Mouse (Mus musculus) forebrain, embryonic 11.5 days (tissue): ENCODE measurements around the gene Cp. TPM values are rescaled to one million over a fixed set of nuclear protein-coding genes. Genes with fewer than 3 reads are reported as not detected.
"Not testable (repeated sequence)": the region's sequence is repeated elsewhere in the genome, so short reads cannot be mapped to it uniquely, and the experiment has no call there.

ENCODE experiments used
- ATAC-seq: fragments of 200-750 bp; cut with Nextera tagmentation; replicated peaks from 2 replicates; pipeline ENCODE4 v1.8.0; 2017; ENCODE audit warnings: moderate TSS enrichment; ENCODE audit not compliant: low FRiP score
- DNase-seq: peaks from one replicate; pipeline ENCODE4 v3.0.0-alpha.2; 2017; ENCODE audit warnings: low spot score
- H3K27ac ChIP-seq: fragments of 300-500 bp; sonication (generic); 2 replicates; pipeline ENCODE4 v1.5.1; 2014; ENCODE audit warnings: low read depth, low read length
- H3K27me3 ChIP-seq: fragments of 300-500 bp; sonication (generic); 2 replicates; pipeline ENCODE4 v1.6.1; 2014; ENCODE audit warnings: mild to moderate bottlenecking, low read length, mixed read lengths; ENCODE audit not compliant: control insufficient read depth, insufficient read depth
- H3K36me3 ChIP-seq: fragments of 300-500 bp; sonication (generic); 2 replicates; pipeline ENCODE4 v1.6.1; 2014; ENCODE audit warnings: mild to moderate bottlenecking, low read length, moderate library complexity, mixed read lengths; ENCODE audit not compliant: control insufficient read depth, insufficient read depth
- H3K4me1 ChIP-seq: fragments of 300-500 bp; sonication (generic); replicated peaks from 2 replicates; pipeline ENCODE4 v1.6.1; 2014; ENCODE audit warnings: low read length, mixed read lengths; ENCODE audit not compliant: control insufficient read depth, insufficient read depth
- H3K4me2 ChIP-seq: fragments of 300-500 bp; sonication (generic); 2 replicates; pipeline ENCODE4 v1.6.1; 2014; ENCODE audit warnings: low read depth, mild to moderate bottlenecking, low read length, moderate library complexity, mixed read lengths; ENCODE audit not compliant: severe bottlenecking
- H3K4me3 ChIP-seq: fragments of 300-500 bp; sonication (generic); 2 replicates; pipeline ENCODE4 v1.5.1; 2014; ENCODE audit warnings: low read depth, low read length
- H3K9ac ChIP-seq: fragments of 300-500 bp; sonication (generic); 2 replicates; pipeline ENCODE4 v1.6.1; 2014; ENCODE audit warnings: low read length
- H3K9me3 ChIP-seq: fragments of 300-500 bp; sonication (generic); 2 replicates; pipeline ENCODE4 v1.6.1; 2016; ENCODE audit warnings: low read length, mixed read lengths; ENCODE audit not compliant: control insufficient read depth
- WGBS: fragments of 180-500 bp; shearing (Covaris S2); extraction: QIAGEN DNeasy Blood & Tissue Kit; methylation state at CpG from one replicate; pipeline ENCODE4 v1.1.7; 2014; 5-methylcytosine and 5-hydroxymethylcytosine counted together
- polyA plus RNA-seq: library from polyadenylated mRNA; unstranded; fragments of >200 nt; fragmentation: Nextera tagmentation; extraction: Ambion mirVana; gene quantifications from 2 replicates; pipeline ENCODE4 v1.2.1, GENCODE M21; 2014

The Cp gene
- polyA plus RNA-seq, 1 experiment from 2014 or later: 4.2 TPM

DNA sequence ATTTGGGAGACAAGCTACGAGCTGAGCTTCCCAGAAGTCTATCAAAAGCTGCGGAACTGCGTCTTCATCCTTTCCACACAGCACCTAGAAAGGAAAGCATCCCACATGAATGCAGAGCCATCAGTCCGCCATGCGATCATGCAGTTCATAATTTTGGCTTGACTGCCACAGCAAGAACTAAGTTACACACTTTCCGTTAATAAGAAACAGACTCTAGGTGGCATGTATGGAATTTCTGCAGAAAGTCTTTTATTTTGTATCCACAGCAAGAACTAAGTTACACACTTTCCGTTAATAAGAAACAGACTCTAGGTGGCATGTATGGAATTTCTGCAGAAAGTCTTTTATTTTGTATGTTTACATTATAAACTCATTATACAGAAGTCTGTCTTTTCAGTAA is 54.1 kb downstream of the Cp start:
- not testable (repeated sequence) for H3K4me1 ChIP-seq, DNase-seq, H3K4me3 ChIP-seq, H3K27me3 ChIP-seq, H3K4me2 ChIP-seq, ATAC-seq, H3K9ac ChIP-seq, H3K27ac ChIP-seq, H3K9me3 ChIP-seq, H3K36me3 ChIP-seq
- 81% methylated on average over 7 of the region's 7 CpGs for WGBS

- WGBS: 93% methylated on average over 2 of the region's 2 CpGs
- Histone ChIP-seq H3K4me1 (no peaks in the 10 kb centered on the region), H3K4me3 (no peak overlapping the region), H3K27me3 (no peaks in the 10 kb centered on the region), H3K27ac (no peak overlapping the region), H3K9me3 (no peaks in the 10 kb centered on the region), H3K4me2 (no peak overlapping the region), H3K36me3 (no peaks in the 10 kb centered on the region; the same call in 1 of the 2 replicates), H3K9ac (no peak overlapping the region)
- ATAC-seq (no peak), DNase-seq (no peak)
These were observed 57.6 kb downstream of the Cp start for GRCm38 (mm10) chr3:20014454-20014853.

DNA sequence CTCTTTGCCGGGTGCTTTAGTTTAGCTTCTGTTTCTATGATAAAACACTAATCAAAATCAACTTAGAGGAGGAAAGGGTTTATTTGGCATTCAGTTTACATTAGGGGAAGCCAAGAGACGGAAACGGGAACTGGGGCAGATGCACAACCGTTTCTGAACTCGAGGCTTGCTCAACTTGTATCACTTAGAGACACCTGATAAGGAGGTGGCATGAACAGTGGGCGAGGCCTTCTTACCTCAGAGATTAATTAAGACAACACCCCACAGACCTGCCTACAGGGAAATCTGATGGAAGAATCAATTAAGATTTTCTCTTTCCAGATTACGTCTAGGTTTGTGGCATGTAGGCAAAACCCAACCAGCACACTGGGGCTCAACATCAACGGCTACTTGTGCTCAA is 61.2 kb downstream of the Cp start:
- WGBS: 91% methylated on average over 8 of the region's 8 CpGs
- DNase-seq: no peak

GRCm38 (mm10) chr3:20023832-20024231 is 67.0 kb downstream of the Cp start:
- Histone ChIP-seq H3K4me2 (no peak overlapping the region), H3K27me3 (no peaks in the 10 kb centered on the region), H3K9ac (no peak overlapping the region), H3K4me3 (no peak overlapping the region), H3K4me1 (no peaks in the 10 kb centered on the region), H3K9me3 (no peaks in the 10 kb centered on the region), H3K36me3 (no peaks in the 10 kb centered on the region; the same call in 1 of the 2 replicates), H3K27ac (no peak overlapping the region)
- ATAC-seq (no peak), DNase-seq (no peak)
- WGBS: 67% methylated on average over 1 of the region's 1 CpGs

More for the DNA sequence above, 61.2 kb downstream of the Cp start:
- no peak for ATAC-seq
- H3K4me1 ChIP-seq: no peaks in the 10 kb centered on the region
- no peaks in the 10 kb centered on the region for H3K36me3 ChIP-seq
- H3K4me3 ChIP-seq: no peak overlapping the region
- H3K9me3 ChIP-seq: no peaks in the 10 kb centered on the region
- no peaks in the 10 kb centered on the region for H3K27me3 ChIP-seq
- no peak overlapping the region for H3K9ac ChIP-seq
- no peak overlapping the region for H3K4me2 ChIP-seq
- H3K27ac ChIP-seq: no peak overlapping the region

DNA sequence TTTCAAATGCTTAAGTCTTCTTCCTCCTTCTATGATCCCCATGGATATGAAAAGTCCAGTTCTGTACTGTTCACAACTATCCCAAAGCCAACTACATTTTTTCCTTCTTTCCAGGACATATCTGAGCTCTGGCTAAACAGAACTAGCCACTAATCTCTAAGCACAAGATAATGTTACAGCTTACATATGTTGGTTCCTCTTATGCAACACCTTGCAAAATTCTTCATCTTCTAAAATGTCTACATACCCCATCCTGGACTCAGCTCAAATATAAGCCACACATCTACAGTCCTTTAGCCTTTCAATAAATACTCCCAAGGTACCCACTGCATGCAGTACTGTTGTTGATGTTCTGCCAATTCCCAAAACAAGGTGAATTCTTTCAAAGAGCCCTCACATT is 69.6 kb downstream of the Cp start:
- no peak overlapping the region for H3K9ac ChIP-seq
- H3K36me3 ChIP-seq: no peaks in the 10 kb centered on the region; the same call in 1 of the 2 replicates

DNA sequence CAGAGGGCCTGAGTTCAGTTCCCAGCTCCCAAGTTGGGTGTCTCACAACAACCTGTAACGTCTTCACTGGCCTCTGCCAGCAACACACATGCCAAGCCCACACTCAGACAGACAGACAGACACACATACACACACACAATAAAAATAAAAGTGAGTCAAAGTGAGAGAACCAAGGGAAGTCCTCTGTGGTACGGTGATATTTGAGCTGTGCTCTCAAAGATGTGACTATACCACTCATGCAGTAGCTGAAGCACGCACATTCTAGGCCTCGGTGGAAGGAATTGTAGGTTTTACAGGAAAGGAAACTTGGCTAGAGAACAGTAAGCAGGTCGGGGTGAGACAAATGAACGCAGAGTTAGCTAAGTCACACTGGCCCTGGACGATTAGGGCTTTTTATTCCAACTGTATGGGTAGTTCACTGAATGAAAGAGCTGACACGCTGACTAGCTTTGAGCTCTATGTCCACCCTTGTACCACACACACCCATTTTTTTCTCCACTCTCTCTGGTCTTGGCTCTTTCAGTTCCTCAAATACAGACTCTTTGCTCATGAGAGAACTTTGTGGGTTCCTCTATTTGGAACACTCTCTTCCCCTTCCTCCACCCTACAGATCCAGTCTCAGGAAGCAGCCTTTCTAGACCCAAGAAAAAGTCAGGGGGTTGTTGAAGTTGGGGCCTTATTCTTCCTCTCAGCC is 70.3 kb downstream of the Cp start:
- H3K27ac ChIP-seq: no peak overlapping the region
- no peak overlapping the region for H3K4me3 ChIP-seq
- no peaks in the 10 kb centered on the region for H3K27me3 ChIP-seq
- no peak overlapping the region for H3K4me2 ChIP-seq
- no peaks in the 10 kb centered on the region for H3K9me3 ChIP-seq
- no peak for ATAC-seq
- no peak for DNase-seq
- H3K9ac ChIP-seq: no peak overlapping the region
- no peaks in the 10 kb centered on the region for H3K4me1 ChIP-seq
- 89% methylated on average over 8 of the region's 8 CpGs for WGBS
- H3K36me3 ChIP-seq: no peaks in the 10 kb centered on the region; the same call in 1 of the 2 replicates

More for the DNA sequence above, 69.6 kb downstream of the Cp start:
- no peak for DNase-seq
- Histone ChIP-seq H3K4me2 (no peak overlapping the region), H3K27ac (no peak overlapping the region), H3K27me3 (no peaks in the 10 kb centered on the region), H3K9me3 (no peaks in the 10 kb centered on the region), H3K4me1 (no peaks in the 10 kb centered on the region), H3K4me3 (no peak overlapping the region)
- no peak for ATAC-seq

DNA sequence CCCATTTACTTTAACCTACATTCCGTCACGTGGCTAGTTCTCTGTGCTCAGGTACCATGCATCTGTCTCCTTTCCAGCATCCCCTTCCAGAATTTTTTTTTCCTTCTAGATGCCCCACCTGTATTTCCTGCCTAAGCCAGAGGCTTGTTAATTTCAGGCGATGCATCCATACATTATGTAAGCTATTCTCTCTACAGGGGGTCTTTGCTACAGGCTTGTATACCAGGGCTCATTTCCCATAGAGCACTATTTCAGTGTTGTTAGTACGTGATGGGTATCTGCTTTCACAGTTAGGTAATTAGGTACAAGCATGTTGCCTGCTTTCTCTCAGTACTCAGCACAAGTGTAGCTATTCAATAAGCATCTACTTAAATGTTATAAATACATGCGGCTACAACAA is 70.9 kb downstream of the Cp start:
- no peaks in the 10 kb centered on the region; the same call in 1 of the 2 replicates for H3K36me3 ChIP-seq
- ATAC-seq (no peak), DNase-seq (no peak)
- no peak overlapping the region for H3K4me2 ChIP-seq
- H3K27ac ChIP-seq: no peak overlapping the region
- no peak overlapping the region for H3K9ac ChIP-seq
- H3K4me1 ChIP-seq: no peaks in the 10 kb centered on the region
- H3K9me3 ChIP-seq: no peaks in the 10 kb centered on the region
- no peaks in the 10 kb centered on the region for H3K27me3 ChIP-seq
- H3K4me3 ChIP-seq: no peak overlapping the region
- WGBS: 88% methylated on average over 5 of the region's 5 CpGs

DNA sequence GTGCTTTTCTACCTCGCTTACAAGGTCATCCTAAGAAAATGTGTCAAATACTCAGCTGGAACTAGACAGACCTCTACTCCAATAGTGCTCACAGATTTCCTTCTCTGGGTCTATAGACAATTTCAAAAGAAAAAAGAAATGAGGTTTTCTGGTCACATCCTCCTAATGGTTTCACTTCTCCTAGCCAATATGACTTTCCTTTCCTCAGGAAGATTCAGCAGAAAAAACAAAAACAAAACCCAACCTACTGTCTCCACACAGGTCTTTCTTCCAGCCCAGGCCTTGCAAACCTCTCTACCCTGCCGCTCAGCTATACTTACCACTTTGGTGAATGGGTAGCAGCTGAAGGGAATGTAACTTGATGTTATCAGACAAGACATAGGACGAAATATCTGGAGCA is 71.8 kb downstream of the Cp start:
- H3K27ac ChIP-seq: no peak overlapping the region
- WGBS: 92% methylated on average over 3 of the region's 3 CpGs
- H3K4me3 ChIP-seq: no peak overlapping the region
- DNase-seq (no peak), ATAC-seq (no peak)
- no peak overlapping the region for H3K4me2 ChIP-seq
- H3K9me3 ChIP-seq: no peaks in the 10 kb centered on the region
- H3K9ac ChIP-seq: no peak overlapping the region
- no peaks in the 10 kb centered on the region for H3K4me1 ChIP-seq
- H3K36me3 ChIP-seq: no peaks in the 10 kb centered on the region; the same call in 1 of the 2 replicates
- H3K27me3 ChIP-seq: no peaks in the 10 kb centered on the region

GRCm38 (mm10) chr3:20030807-20031206 is 74.0 kb downstream of the Cp start:
- no peaks in the 10 kb centered on the region for H3K27me3 ChIP-seq
- H3K4me3 ChIP-seq: no peak overlapping the region
- ATAC-seq (no peak), DNase-seq (no peak)
- no peaks in the 10 kb centered on the region; the same call in 1 of the 2 replicates for H3K4me1 ChIP-seq
- H3K4me2 ChIP-seq: no peak overlapping the region
- 90% methylated on average over 6 of the region's 6 CpGs for WGBS
- H3K9me3 ChIP-seq: no peaks in the 10 kb centered on the region
- H3K27ac ChIP-seq: no peak overlapping the region
- no peaks in the 10 kb centered on the region for H3K36me3 ChIP-seq
- no peak overlapping the region for H3K9ac ChIP-seq
